Mouse (Mus musculus): ENCODE results near the gene Tdrd12. TPM values are rescaled to one million over a fixed set of nuclear protein-coding genes. Genes with fewer than 3 reads are reported as not detected.

Gene Tdrd12
- polyA plus RNA-seq, 1 experiment from 2014 or later, result 0.60 TPM

- Histone ChIP-seq H3K4me1 (replicated peaks; ENCODE audit: control insufficient read depth, insufficient read depth, low read length) (no peaks in the 10 kb centered on the region), H3K9me3 (ENCODE audit: control insufficient read depth, low read length) (no peaks in the 10 kb centered on the region), H3K36me3 (ENCODE audit: control insufficient read depth, insufficient read depth) (no peaks in the 10 kb centered on the region), H3K9ac (replicated peaks; ENCODE audit: low read depth, low read length) (no peak overlapping the region), H3K4me2 (ENCODE audit: low read length) (no peak overlapping the region), H3K4me3 (replicated peaks; ENCODE audit: low read length) (no peak overlapping the region), H3K27me3 (replicated peaks; ENCODE audit: control insufficient read depth, insufficient read depth, low read length) (no peaks in the 10 kb centered on the region), H3K27ac (ENCODE audit: low read length) (no peak overlapping the region)
- ATAC-seq, result no peak
- WGBS, result 80% methylated on average over 3 of the region's 3 CpGs
Observed at GRCm38 (mm10) chr7:35530026-35530425, 7.5 kb downstream of the Tdrd12 start.

GRCm38 (mm10) chr7:35526795-35527194 is 10.8 kb downstream of the Tdrd12 start:
- Histone ChIP-seq H3K4me3 (replicated peaks; ENCODE audit: low read length) (no peak overlapping the region), H3K4me2 (ENCODE audit: low read length) (no peak overlapping the region), H3K27me3 (replicated peaks; ENCODE audit: control insufficient read depth, insufficient read depth, low read length) (no peaks in the 10 kb centered on the region), H3K9ac (replicated peaks; ENCODE audit: low read depth, low read length) (no peak overlapping the region), H3K36me3 (ENCODE audit: control insufficient read depth, insufficient read depth) (no peaks in the 10 kb centered on the region), H3K4me1 (replicated peaks; ENCODE audit: control insufficient read depth, insufficient read depth, low read length) (no peaks in the 10 kb centered on the region), H3K9me3 (ENCODE audit: control insufficient read depth, low read length) (no peaks in the 10 kb centered on the region), H3K27ac (ENCODE audit: low read length) (no peak overlapping the region)
- no peak for ATAC-seq
- WGBS, result 90% methylated on average over 2 of the region's 2 CpGs

DNA sequence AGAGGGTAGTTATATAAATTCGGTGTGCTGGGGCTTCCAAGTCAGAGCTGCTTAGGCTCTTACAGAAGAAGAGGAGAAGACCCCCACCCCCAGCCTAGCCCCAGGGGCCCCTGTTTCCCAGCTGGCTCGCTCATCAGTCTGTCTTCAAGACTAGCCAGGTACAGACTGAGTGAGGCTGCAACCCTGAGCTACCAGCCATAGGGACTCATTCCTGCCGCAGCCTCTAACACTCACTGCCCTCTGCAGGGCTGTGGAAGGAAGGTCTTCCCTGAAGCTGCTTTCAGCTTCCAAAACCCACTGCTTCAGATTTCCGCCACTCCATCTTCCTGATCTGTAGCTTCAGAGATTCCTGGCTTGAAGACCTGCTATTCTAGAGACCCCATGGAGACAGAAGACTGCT is 35.5 kb downstream of the Tdrd12 start:
- H3K4me1 ChIP-seq (replicated peaks; ENCODE audit: control insufficient read depth, insufficient read depth, low read length), result no peaks in the 10 kb centered on the region
- H3K4me3 ChIP-seq (replicated peaks; ENCODE audit: low read length), result no peak overlapping the region
- H3K9me3 ChIP-seq (ENCODE audit: control insufficient read depth, low read length), result no peaks in the 10 kb centered on the region
- no peak overlapping the region for H3K9ac ChIP-seq (replicated peaks; ENCODE audit: low read depth, low read length)
- no peak overlapping the region for H3K4me2 ChIP-seq (ENCODE audit: low read length)
- H3K27me3 ChIP-seq (replicated peaks; ENCODE audit: control insufficient read depth, insufficient read depth, low read length), result no peaks in the 10 kb centered on the region
- H3K27ac ChIP-seq (ENCODE audit: low read length), result no peak overlapping the region
- ATAC-seq, result no peak
- no peaks in the 10 kb centered on the region for H3K36me3 ChIP-seq (ENCODE audit: control insufficient read depth, insufficient read depth)
- WGBS, result 22% methylated on average over 4 of the region's 4 CpGs

DNA sequence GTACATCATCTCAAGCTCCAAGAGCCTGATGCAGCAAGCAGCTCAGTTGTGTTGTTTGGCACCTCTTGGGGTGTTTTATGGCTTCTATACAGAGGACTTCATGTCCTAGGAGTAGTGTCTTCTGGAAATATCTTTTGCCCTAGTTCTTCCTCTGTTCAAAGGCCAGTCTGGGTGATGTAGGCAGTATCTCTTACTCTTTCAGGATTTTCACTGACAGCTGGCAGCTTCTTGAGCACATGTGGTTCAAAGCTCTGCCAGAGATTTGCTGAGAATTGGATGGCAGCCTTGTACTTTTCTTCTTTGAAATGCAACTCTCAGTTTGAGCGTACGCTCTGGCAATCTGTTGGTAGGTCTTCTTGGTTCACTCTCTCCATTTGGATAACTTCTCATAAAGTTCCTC is 40.0 kb downstream of the Tdrd12 start:
- Histone ChIP-seq H3K9ac (replicated peaks; ENCODE audit: low read depth, low read length) (no peak overlapping the region), H3K9me3 (ENCODE audit: control insufficient read depth, low read length) (no peaks in the 10 kb centered on the region), H3K4me3 (replicated peaks; ENCODE audit: low read length) (no peak overlapping the region), H3K27ac (ENCODE audit: low read length) (no peak overlapping the region), H3K36me3 (ENCODE audit: control insufficient read depth, insufficient read depth) (no peaks in the 10 kb centered on the region), H3K4me2 (ENCODE audit: low read length) (no peak overlapping the region), H3K27me3 (replicated peaks; ENCODE audit: control insufficient read depth, insufficient read depth, low read length) (no peaks in the 10 kb centered on the region), H3K4me1 (replicated peaks; ENCODE audit: control insufficient read depth, insufficient read depth, low read length) (no peaks in the 10 kb centered on the region)
- no peak for ATAC-seq
- WGBS, result 78% methylated on average over 2 of the region's 2 CpGs

DNA sequence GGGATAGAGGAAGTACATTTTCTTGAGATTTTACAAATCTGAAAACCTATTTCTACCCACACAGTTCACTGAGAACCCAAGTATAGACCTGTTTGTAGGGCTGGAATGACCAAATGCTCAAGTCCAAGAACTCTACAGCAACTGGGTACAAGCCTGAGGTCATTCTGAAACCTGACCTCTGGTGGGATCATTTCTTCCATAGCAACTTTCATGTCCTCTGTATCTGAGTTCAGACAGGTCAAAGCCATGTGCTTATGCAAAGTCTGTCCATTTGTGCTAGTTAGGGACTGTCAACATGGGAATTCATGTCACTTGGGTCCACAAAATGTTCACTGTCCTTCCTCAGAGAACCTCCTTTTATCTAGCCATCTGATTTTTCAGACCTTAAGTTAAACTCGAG is 46.5 kb downstream of the Tdrd12 start:
- Histone ChIP-seq H3K27me3 (replicated peaks; ENCODE audit: control insufficient read depth, insufficient read depth, low read length) (no peaks in the 10 kb centered on the region), H3K4me3 (replicated peaks; ENCODE audit: low read length) (no peak overlapping the region), H3K27ac (ENCODE audit: low read length) (no peak overlapping the region), H3K9me3 (ENCODE audit: control insufficient read depth, low read length) (no peaks in the 10 kb centered on the region), H3K36me3 (ENCODE audit: control insufficient read depth, insufficient read depth) (no peaks in the 10 kb centered on the region), H3K4me2 (ENCODE audit: low read length) (no peak overlapping the region), H3K4me1 (replicated peaks; ENCODE audit: control insufficient read depth, insufficient read depth, low read length) (no peaks in the 10 kb centered on the region), H3K9ac (replicated peaks; ENCODE audit: low read depth, low read length) (no peak overlapping the region)
- 76% methylated on average over 1 of the region's 1 CpGs for WGBS
- no peak for ATAC-seq

GRCm38 (mm10) chr7:35490186-35490585 is 47.4 kb downstream of the Tdrd12 start:
- Histone ChIP-seq H3K4me1 (replicated peaks; ENCODE audit: control insufficient read depth, insufficient read depth, low read length) (no peaks in the 10 kb centered on the region), H3K27ac (ENCODE audit: low read length) (no peak overlapping the region), H3K9me3 (ENCODE audit: control insufficient read depth, low read length) (no peaks in the 10 kb centered on the region), H3K4me3 (replicated peaks; ENCODE audit: low read length) (no peak overlapping the region), H3K36me3 (ENCODE audit: control insufficient read depth, insufficient read depth) (no peaks in the 10 kb centered on the region), H3K9ac (replicated peaks; ENCODE audit: low read depth, low read length) (no peak overlapping the region), H3K4me2 (ENCODE audit: low read length) (no peak overlapping the region), H3K27me3 (replicated peaks; ENCODE audit: control insufficient read depth, insufficient read depth, low read length) (no peaks in the 10 kb centered on the region)
- 94% methylated on average over 2 of the region's 2 CpGs for WGBS
- ATAC-seq, result no peak

- H3K9me3 ChIP-seq (ENCODE audit: control insufficient read depth, low read length), result no peaks in the 10 kb centered on the region
- no peak overlapping the region for H3K4me3 ChIP-seq (replicated peaks; ENCODE audit: low read length)
- H3K4me2 ChIP-seq (ENCODE audit: low read length), result no peak overlapping the region
- no peaks in the 10 kb centered on the region for H3K36me3 ChIP-seq (ENCODE audit: control insufficient read depth, insufficient read depth)
- H3K27ac ChIP-seq (ENCODE audit: low read length), result no peak overlapping the region
- no peaks in the 10 kb centered on the region for H3K27me3 ChIP-seq (replicated peaks; ENCODE audit: control insufficient read depth, insufficient read depth, low read length)
- 82% methylated on average over 8 of the region's 8 CpGs for WGBS
- no peaks in the 10 kb centered on the region for H3K4me1 ChIP-seq (replicated peaks; ENCODE audit: control insufficient read depth, insufficient read depth, low read length)
- no peak for ATAC-seq
- no peak overlapping the region for H3K9ac ChIP-seq (replicated peaks; ENCODE audit: low read depth, low read length)
Observed at GRCm38 (mm10) chr7:35486553-35486952, 51.0 kb downstream of the Tdrd12 start.

DNA sequence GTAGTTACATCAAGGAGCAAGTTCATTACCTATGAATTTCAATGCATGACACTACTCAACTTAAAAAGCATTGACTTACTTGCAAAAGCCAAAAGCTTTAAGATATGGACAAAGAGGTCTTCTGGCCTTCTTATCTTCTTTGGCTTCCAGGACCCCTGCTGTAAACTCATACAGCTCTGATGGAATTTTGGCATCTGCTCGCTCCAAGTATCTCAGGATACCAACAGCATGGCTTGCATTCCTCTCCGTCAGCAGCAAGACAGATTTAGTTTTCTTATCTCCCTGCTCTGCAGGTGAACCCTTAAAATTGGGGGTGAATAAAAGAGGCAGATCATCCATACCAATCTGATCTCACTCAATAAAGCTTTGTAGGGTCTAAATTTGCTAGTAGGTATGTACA is 52.4 kb downstream of the Tdrd12 start:
- ATAC-seq, result no peak
- WGBS, result 85% methylated on average over 2 of the region's 2 CpGs
- H3K36me3 ChIP-seq (ENCODE audit: control insufficient read depth, insufficient read depth), result no peaks in the 10 kb centered on the region

GRCm38 (mm10) chr7:35476457-35476856 is 61.1 kb downstream of the Tdrd12 start:
- no peak for ATAC-seq
- 86% methylated on average over 2 of the region's 2 CpGs for WGBS
- no peak overlapping the region for H3K27ac ChIP-seq (ENCODE audit: low read length)

More for the DNA sequence above, 52.4 kb downstream of the Tdrd12 start:
- Histone ChIP-seq H3K4me1 (replicated peaks; ENCODE audit: control insufficient read depth, insufficient read depth, low read length) (no peaks in the 10 kb centered on the region), H3K4me2 (ENCODE audit: low read length) (no peak overlapping the region), H3K9ac (replicated peaks; ENCODE audit: low read depth, low read length) (no peak overlapping the region), H3K27ac (ENCODE audit: low read length) (no peak overlapping the region), H3K9me3 (ENCODE audit: control insufficient read depth, low read length) (no peaks in the 10 kb centered on the region), H3K4me3 (replicated peaks; ENCODE audit: low read length) (no peak overlapping the region), H3K27me3 (replicated peaks; ENCODE audit: control insufficient read depth, insufficient read depth, low read length) (no peaks in the 10 kb centered on the region)

GRCm38 (mm10) chr7:35470794-35471193 is 66.8 kb downstream of the Tdrd12 start:
- Histone ChIP-seq H3K36me3 (ENCODE audit: control insufficient read depth, insufficient read depth) (no peaks in the 10 kb centered on the region), H3K4me3 (replicated peaks; ENCODE audit: low read length) (no peak overlapping the region), H3K9me3 (ENCODE audit: control insufficient read depth, low read length) (no peaks in the 10 kb centered on the region), H3K4me2 (ENCODE audit: low read length) (no peak overlapping the region), H3K9ac (replicated peaks; ENCODE audit: low read depth, low read length) (no peak overlapping the region), H3K27ac (ENCODE audit: low read length) (no peak overlapping the region), H3K27me3 (replicated peaks; ENCODE audit: control insufficient read depth, insufficient read depth, low read length) (no peaks in the 10 kb centered on the region), H3K4me1 (replicated peaks; ENCODE audit: control insufficient read depth, insufficient read depth, low read length) (no peaks in the 10 kb centered on the region)
- 48% methylated on average over 4 of the region's 4 CpGs for WGBS
- no peak for ATAC-seq

More at GRCm38 (mm10) chr7:35476457-35476856, 61.1 kb downstream of the Tdrd12 start:
- no peaks in the 10 kb centered on the region for H3K4me1 ChIP-seq (replicated peaks; ENCODE audit: control insufficient read depth, insufficient read depth, low read length)
- no peaks in the 10 kb centered on the region for H3K9me3 ChIP-seq (ENCODE audit: control insufficient read depth, low read length)
- no peak overlapping the region for H3K9ac ChIP-seq (replicated peaks; ENCODE audit: low read depth, low read length)
- H3K4me2 ChIP-seq (ENCODE audit: low read length), result no peak overlapping the region
- H3K36me3 ChIP-seq (ENCODE audit: control insufficient read depth, insufficient read depth), result no peaks in the 10 kb centered on the region
- H3K4me3 ChIP-seq (replicated peaks; ENCODE audit: low read length), result no peak overlapping the region
- H3K27me3 ChIP-seq (replicated peaks; ENCODE audit: control insufficient read depth, insufficient read depth, low read length), result no peaks in the 10 kb centered on the region

All from forebrain, embryonic 16.5 days (tissue).